Mouse (Mus musculus) left cerebral cortex, adult 18-20 months (tissue): Measurements from ENCODE around the gene Aldh1l1. TPM values are rescaled to one million over a fixed set of nuclear protein-coding genes. Genes with fewer than 3 reads are reported as not detected.

Source experiments
- DNase-seq, 2 experiments: peaks; one replicate each; pipeline ENCODE4 v3.0.0; 2021 to 2022; ENCODE audit warnings: low spot score in 2 of 2, mixed read lengths in 1 of 2
- total RNA-seq, 2 experiments: library from RNA; stranded (reverse); gene quantifications; 2 replicates each; pipeline ENCODE4 v1.2.3; 2021

Gene Aldh1l1
- total RNA-seq, 2 experiments from 2014 or later: 46.6 to 54.5 TPM

GRCm38 (mm10) chr6:90505906-90506305 is 19.7 kb downstream of the Aldh1l1 start:
- DNase-seq: no peak

- DNase-seq: peak; percentile 89 to 91
Observed at GRCm38 (mm10) chr6:90506673-90507311, 20.6 kb downstream of the Aldh1l1 start.

- no peak for DNase-seq
Observed at GRCm38 (mm10) chr6:90507443-90507842, 21.2 kb downstream of the Aldh1l1 start.

GRCm38 (mm10) chr6:90508197-90508624 is 22.0 kb downstream of the Aldh1l1 start:
- peak in 1 of 2 experiments; percentile 33 for DNase-seq

- no peak for DNase-seq
Observed at GRCm38 (mm10) chr6:90509085-90509484, 22.9 kb downstream of the Aldh1l1 start.

GRCm38 (mm10) chr6:90512416-90512815 is 26.2 kb downstream of the Aldh1l1 start:
- no peak for DNase-seq

- no peak for DNase-seq
Observed at GRCm38 (mm10) chr6:90513074-90513856, 27.0 kb downstream of the Aldh1l1 start.

- no peak for DNase-seq
Observed at GRCm38 (mm10) chr6:90514369-90514768, 28.1 kb downstream of the Aldh1l1 start.

GRCm38 (mm10) chr6:90514883-90515405 is 28.7 kb downstream of the Aldh1l1 start:
- DNase-seq: peak; percentile 86 to 95

GRCm38 (mm10) chr6:90518892-90519291 is 32.7 kb downstream of the Aldh1l1 start:
- DNase-seq: no peak

- no peak for DNase-seq
Observed at GRCm38 (mm10) chr6:90519375-90519774, 33.1 kb downstream of the Aldh1l1 start.

GRCm38 (mm10) chr6:90526406-90526805 is 40.2 kb downstream of the Aldh1l1 start:
- DNase-seq: no peak

- no peak for DNase-seq
Observed at GRCm38 (mm10) chr6:90529461-90530046, 43.3 kb downstream of the Aldh1l1 start.

GRCm38 (mm10) chr6:90532575-90533190 is 46.5 kb downstream of the Aldh1l1 start:
- DNase-seq: no peak

- no peak for DNase-seq
Observed at GRCm38 (mm10) chr6:90533505-90533904, 47.3 kb downstream of the Aldh1l1 start.

- DNase-seq: peak; percentile 54 to 68
Observed at GRCm38 (mm10) chr6:90534701-90535475, 48.7 kb downstream of the Aldh1l1 start.

GRCm38 (mm10) chr6:90536824-90537223 is 50.6 kb downstream of the Aldh1l1 start:
- no peak for DNase-seq

- DNase-seq: peak; percentile 92 to 95
Observed at GRCm38 (mm10) chr6:90537941-90538340, 51.7 kb downstream of the Aldh1l1 start.

GRCm38 (mm10) chr6:90539271-90539670 is 53.0 kb downstream of the Aldh1l1 start:
- no peak for DNase-seq

- DNase-seq: no peak
Observed at GRCm38 (mm10) chr6:90540520-90540919, 54.3 kb downstream of the Aldh1l1 start.

GRCm38 (mm10) chr6:90541367-90541772 is 55.1 kb downstream of the Aldh1l1 start:
- DNase-seq: no peak
